Mouse (Mus musculus) gastrocnemius, postnatal 10 days (tissue): Measurements from ENCODE around the gene Aven. TPM values are rescaled to one million over a fixed set of nuclear protein-coding genes. Genes with fewer than 3 reads are reported as not detected.

Experiments used
- DNase-seq: peaks from one replicate; pipeline ENCODE4 v3.0.0; 2021; ENCODE audit warnings: mixed read lengths
- microRNA-seq, 2 experiments: library from miRNA; unstranded; fragments of <30 nt; microRNA quantifications; one replicate each; pipeline ENCODE4 v1.2.0; 2021
- total RNA-seq, 2 experiments: library from RNA; stranded (reverse); gene quantifications; 2 replicates each; pipeline ENCODE4 v1.2.3; 2021

Aven gene
- total RNA-seq, 2 experiments from 2014 or later: 17.5 to 22.0 TPM

DNA sequence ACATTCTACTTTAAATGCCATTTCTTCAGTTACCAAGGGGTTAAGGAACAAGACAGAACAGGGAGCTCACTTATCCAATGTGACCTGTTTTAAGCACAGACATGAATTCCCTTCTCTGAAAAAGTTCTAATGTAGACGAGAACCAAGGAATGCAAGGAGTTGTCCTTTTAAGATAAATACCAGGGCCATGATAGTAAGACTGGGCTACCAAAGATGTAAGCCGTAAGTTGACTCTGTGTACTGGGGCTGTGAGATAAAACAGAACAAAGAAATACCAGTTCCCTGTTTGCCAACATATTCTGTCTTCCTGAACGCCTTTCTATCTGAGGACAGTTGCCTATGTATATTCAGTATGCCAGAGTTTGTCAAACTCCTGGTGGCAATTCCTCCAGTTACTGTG is 176.7 kb downstream of the Aven start:
- DNase-seq: no peak

DNA sequence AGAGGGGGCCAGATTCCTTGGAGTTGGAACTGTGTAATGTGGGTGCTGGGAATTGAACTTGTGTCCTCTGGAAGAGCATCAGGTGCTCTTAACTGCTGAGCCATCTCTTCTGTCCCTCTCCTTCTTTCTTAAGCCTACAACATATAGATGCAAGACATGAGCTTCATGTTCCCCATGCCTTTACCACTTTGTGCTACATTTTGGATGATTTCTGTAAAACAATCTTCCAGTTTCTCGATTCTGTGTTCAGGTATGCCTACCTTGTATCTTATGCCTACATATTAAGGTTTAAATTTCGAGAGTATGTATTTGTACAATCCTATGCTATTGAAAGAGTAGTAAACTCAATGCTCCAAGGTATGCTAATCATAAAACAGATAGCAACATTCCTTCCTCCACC is 183.4 kb downstream of the Aven start:
- DNase-seq: no peak

DNA sequence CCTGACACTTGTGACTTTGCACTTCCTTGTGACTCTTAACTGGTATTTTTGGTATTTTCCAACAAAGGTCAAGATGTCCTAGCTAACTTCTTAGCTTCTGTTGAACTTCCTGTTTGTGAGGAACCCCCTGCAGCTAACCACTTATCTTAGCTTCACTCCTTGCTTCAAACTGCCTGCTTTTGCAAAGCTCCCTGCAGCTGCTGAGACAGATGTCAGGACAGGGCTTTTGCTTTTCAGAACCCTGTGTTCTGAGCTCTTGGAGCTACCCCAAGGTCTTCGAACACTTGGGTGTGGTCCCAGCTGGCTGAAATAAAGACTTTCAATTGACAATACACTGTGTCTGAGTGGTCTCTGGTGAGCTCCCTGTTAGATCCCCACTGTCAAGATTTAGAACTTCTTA is 184.0 kb downstream of the Aven start:
- DNase-seq: peak; percentile 16

DNA sequence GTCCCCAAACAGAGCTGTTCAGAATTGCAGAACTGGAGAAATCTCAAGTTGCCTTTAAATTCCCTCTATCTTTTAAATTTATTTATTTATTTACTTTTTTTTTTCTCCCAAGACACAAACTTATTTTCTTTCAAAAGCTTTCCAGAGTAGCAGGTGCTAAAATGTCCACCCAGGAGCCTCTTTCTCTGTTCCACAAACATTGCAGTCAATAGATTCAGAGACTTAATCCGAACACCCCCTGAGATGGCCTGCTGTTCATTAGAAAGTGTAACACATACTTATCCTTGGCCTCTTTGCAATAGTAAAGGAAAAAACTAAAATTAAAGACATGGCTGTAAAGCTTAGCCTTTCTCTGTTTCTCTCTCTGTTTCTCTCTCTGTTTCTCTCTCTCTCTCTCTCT is 184.5 kb downstream of the Aven start:
- DNase-seq: no peak

DNA sequence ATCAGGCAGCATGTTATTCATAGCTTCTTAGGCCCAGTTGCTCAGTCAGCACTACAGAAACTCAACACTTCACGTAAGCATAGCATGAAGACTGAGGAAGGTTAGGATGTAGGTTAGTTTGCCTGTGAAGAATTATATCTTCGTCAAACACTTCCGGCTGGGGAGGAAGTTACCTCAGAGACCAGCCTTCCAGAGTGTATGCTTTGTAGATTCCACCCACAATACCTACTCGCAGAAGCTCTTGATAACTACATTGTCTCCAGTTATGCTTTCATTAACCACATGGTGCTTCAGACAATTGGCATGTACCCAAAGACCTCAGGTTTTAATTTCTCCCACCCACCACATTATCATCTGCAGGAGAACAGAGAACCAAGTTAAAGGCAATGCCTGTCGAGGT is 189.1 kb downstream of the Aven start:
- DNase-seq: no peak

Small RNA genes lying within 50 kb of the gene (microRNA-seq; reads per million reads assigned to microRNA genes)
- 0 reads per million in 2 experiments for gene Gm44374

Other genes with a start within 250 kb of the Aven start
- not detected for gene Nutm1, start 233.7 kb upstream of the Aven start, total RNA-seq
- gene Nop10, start 231.0 kb upstream of the Aven start, total RNA-seq: 10 to 100 TPM; 56.0 to 60.4 TPM
- 10 to 100 TPM; 27.0 to 33.3 TPM for gene Slc12a6, start 227.1 kb upstream of the Aven start, total RNA-seq
- gene Gm21985, start 226.7 kb upstream of the Aven start, total RNA-seq: under 1 TPM in 1 of 2 experiments, not detected in 1; 0.18 TPM
- gene Emc4, start 124.9 kb upstream of the Aven start, total RNA-seq: 10 to 100 TPM; 71.0 to 73.7 TPM
- 1 to 10 TPM; 7.1 to 9.4 TPM for gene Katnbl1, start 113.8 kb upstream of the Aven start, total RNA-seq
- gene Emc7, start 38.0 kb upstream of the Aven start, total RNA-seq: 10 to 100 TPM; 14.0 to 15.2 TPM
- under 1 TPM in 1 of 2 experiments, not detected in 1; 0.16 TPM for gene Chrm5, start 12.2 kb upstream of the Aven start, total RNA-seq